Mouse (Mus musculus) granulocyte monocyte progenitor cell, adult 5-6 weeks (primary cell): ENCODE results near the gene Cdk2ap2. TPM values are rescaled to one million over a fixed set of nuclear protein-coding genes. Genes with fewer than 3 reads are reported as not detected.
"Not testable (repeated sequence)": the region's sequence is repeated elsewhere in the genome, so short reads cannot be mapped to it uniquely, and the experiment has no call there.

ENCODE experiments used
- ATAC-seq: replicated peaks from 2 replicates; pipeline ENCODE4 v1.8.0; 2016; ENCODE audit warnings: mild to moderate bottlenecking, moderate TSS enrichment, inconsistent platforms; ENCODE audit not compliant: poor library complexity, severe bottlenecking
- total RNA-seq, 2 experiments: library from RNA; stranded (forward) in 1 of 2; stranded (reverse) in 1 of 2; fragments of 200-712, 200-1000 nt in 1 of 2; fragments of >200 nt in 1 of 2; fragmentation: Nextera tagmentation in 1 of 2; gene quantifications; 2 replicates each; pipeline ENCODE4 v1.2.3; 2014 to 2017

Gene Cdk2ap2
- total RNA-seq, 2 experiments from 2014 or later = 36.5 to 119 TPM

DNA sequence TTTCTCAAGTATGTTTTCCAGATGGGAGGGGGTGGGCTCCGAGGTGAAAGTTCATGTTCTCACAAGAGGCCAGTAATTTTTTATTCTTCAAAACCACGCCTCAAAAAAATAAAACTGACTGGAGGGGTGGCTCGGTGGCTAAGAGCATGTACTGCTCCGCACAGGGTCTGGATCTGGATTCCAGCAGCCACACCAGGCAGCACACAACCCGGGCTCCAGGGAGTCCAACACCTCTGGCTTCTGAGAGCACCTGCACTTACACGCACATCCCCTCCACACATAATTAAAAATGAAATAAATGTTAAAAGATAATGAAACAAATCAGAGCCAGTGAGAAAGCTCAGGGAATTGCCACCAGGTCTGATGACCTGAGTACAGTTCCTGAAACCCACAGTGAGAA is 30.7 kb upstream of the Cdk2ap2 start:
- ATAC-seq = no peak

DNA sequence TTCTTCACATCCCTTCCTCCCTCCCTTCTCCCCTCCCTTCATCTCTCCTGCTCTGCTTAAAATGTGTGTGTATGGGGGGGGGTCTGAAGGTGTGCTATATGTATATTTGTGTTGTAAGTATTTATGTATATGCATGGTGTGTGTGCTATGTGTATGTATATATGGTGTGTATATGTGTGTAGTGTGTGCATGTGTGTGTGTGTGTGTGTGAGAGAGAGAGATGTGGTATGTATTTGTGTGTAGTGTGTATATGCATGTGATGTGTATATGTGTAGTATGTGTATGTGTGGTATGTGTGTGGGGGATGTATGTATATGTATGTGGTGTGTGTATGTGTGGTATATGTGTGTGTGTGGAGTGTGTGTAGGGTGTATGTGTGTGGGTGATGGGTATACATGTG is 30.1 kb upstream of the Cdk2ap2 start:
- no peak for ATAC-seq

DNA sequence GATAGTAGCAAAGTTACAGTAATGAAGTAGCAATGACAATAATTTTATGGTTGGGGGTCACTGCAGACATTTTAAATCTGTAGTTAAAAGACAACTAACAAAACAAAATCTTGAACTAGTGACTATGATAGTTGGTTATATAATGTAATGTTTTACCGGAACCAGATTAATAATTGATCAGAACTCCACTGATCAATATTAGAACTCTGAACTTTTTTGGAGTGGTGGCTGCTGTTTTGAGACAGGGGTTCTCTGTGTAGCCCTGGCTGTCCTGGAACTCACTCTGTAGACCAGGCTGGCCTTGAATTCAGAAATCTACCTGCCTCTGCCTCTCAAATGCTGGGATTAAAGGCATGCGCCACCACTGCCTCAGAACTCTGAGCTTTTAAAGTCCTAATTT is 28.7 kb upstream of the Cdk2ap2 start:
- ATAC-seq = not testable (repeated sequence)

DNA sequence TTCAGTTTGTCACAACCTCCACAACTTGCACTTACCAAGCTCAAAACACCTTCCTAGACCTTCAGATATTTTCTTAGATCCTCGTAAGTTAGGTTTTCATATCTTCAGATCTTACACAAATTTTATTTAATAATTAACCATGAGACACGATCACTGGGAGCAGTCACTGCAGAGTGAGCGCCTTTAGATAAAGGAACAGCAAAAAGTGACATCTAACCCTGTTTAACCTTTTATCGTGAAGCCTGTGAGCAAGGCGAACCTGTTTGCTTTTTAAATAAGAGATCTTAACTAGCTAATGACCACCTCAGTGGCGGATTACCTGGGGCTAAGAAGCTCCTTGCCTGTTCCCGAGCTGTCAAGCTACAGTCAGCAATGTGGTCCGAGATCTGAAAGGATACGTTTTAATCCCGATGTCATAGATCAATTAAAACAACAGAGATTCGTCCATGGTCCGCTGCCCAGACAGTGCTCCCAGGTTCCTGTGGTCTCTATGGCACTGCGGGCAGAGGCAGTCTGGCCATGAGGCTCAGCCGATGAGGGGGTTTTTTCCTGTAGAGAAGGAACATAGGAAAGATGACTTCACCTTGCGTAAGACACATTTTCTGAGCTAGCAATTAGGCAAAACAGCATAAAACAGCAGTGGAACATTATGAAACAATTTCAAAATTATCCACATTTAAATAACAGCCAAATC is 28.1 kb upstream of the Cdk2ap2 start:
- peak; percentile 55 for ATAC-seq

DNA sequence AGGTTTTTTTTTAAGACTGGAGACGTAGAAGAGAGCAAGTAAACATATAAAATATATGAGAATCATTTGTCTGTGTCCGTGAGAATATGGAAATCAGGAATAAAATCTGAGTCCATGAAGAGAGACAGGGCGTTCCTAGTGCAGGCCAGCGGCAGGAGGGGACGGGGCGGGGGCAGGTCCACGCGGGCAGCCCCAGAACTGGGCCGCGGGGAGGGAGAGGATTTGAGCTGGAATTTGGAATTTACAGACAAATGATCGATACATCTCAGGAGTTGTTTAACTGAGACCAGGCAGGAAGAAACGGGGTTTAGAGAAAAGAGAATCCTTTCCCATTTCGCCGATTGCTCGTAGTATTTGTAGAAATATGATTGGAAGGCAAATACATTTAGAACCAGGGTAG is 26.7 kb upstream of the Cdk2ap2 start:
- ATAC-seq = no peak

DNA sequence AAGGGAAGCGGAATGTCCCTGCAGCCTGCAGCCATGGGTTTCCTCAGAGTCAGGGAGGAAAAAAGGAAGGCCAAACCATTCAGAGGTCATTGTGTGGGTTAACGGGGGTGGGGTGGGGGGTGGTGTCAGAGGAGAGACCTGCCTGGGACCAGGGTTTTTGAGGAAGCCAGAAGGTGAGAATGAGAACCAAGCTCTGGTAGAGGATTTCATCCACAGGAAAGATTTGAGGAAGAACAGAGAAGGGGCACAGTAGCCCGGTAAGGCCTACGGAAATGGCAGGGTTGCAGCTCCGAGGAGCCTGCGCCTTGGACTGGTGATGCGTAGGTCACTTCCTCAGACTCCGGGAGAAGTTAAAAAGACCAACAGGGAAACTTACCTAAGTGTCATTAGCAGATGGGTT is 26.2 kb upstream of the Cdk2ap2 start:
- ATAC-seq = peak; percentile 86

DNA sequence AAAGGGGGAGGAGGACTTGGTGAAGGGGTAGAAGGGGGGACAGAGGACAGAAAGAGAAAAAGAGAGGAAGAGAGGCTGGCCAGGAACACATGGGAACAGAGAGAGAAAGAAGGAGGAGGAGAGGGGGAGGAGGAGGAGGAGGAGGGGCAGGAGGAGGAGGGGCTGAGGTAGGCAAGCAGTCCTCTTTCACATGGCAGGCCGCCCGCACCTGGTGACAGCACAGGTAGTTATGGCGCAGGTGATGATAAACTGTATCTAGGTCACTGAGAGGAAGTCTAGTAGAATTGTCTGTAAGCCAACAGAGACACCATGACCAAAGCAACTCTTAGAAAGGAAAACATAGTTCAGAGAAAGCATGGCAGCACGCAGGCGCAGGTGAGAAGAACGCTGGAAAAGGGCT is 25.6 kb upstream of the Cdk2ap2 start:
- ATAC-seq = no peak

DNA sequence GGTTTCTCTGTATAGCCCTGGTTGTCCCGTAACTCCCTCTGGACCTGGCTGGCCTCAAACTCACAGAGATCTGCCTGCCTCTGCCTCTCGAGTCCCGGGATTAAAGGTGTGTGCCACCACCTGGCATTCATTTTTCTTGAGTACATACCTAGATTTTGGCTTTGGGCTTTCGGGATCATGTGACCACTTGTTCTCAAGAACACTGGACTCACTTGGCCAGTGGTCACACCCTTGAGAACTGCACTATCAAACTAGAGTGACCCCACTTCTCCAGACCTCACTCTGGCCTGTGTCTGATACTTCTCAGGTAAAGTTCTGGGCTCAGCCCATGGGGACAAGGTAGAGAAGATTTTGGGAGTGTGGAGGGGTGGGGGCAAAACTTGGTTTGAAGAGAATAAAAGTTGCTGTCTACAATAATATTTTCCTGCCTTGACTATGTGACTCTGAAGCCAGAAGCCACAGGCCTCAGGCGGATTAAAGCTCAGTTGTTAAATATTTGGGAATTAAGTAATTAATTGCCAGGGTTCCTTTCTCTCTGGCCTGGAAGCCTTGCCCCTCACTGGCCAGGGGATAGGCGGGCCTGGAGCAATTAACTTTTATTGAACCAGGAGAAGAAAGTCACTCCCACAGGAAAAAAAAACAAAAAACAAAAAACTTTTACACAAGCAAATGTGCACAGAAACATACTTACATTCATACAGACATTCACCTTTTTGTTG is 24.1 kb upstream of the Cdk2ap2 start:
- ATAC-seq = no peak

DNA sequence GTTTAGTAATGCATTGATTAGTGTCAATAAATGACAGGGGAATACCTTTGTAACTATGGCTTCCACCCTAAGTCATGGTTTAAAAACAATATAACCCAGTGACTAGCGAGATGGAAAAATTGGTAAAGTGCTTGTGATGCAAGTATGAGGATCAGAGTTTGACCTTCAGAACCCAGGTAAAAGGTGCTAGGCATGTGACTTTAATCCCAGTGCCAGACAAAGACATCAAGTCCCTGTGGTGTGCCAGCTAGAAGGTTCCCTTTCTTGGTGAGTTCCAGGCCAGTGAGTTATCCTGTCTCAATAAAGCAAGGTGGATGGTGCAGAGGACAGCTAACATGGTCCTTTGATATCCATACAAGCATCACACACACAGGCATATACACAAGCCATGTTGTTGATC is 21.5 kb upstream of the Cdk2ap2 start:
- no peak for ATAC-seq

DNA sequence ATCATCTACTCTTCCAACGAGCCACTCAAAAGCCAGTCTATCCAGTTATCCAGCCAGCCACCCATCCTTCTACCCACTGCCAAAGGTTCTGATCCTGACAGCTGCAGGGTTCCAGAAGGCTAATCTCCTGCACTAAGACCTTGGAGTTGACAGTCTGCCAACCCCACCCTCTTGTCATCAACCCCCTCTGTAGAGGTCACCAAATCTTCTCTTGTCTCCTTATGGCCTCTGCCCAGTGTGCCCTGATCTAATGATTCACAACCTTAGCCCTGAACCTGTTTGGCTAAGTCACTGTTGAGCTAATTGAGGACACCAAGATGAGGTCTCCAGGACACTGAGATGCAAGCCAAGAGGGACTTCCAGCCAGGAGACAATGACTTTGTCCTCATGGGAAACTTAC is 17.4 kb upstream of the Cdk2ap2 start:
- no peak for ATAC-seq

DNA sequence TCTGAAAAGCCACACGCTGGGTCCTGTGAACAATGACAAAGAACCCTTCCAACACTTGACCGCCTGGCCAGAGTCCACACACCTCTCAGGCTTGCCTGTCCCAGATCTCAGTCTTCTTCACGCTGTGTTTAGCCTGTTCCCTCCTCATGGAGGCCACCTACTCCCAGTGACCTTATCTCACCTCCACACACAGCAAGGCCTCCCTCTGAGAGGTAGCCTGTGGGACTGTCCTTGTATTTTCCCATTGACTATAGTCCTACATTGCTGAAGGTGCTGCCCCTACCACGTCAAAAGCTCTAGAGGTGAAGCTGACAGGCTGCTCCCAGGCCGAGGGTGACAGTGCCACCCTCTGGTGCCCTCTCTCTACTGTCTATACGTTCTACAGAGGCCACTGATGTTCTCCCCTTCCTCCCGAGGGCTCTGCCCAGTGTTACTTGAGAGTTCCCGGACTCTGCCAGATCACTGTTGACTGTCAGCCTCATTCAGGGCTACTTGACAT is 16.4 kb upstream of the Cdk2ap2 start:
- 0 out of 2 replicates have a peak, but pooled peaks have one; percentile 33 for ATAC-seq

DNA sequence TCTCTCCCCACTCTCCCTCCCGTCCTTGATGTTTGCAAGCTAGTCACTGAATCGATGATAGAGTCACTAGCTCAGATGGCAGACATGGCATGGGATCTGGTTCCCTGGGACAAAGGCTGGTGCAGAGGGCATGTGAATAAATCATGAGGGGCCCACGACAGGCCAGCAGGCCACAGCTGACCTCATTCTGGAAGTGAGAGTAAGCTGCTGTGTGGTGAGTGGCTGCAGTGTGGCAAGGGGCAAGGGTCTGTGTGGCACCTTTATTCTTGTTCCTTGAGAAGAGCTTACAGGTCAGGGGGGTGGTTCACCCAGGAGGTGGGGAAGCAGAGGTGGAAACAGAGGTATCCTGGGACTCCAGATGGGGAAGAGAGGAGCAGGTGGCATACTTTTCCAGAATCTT is 15.6 kb upstream of the Cdk2ap2 start, which contains the start of gene Cabp2:
Gene Cabp2, plus strand, starts transcription at position 185 of the 400 bp plus-strand sequence.
- ATAC-seq = no peak

DNA sequence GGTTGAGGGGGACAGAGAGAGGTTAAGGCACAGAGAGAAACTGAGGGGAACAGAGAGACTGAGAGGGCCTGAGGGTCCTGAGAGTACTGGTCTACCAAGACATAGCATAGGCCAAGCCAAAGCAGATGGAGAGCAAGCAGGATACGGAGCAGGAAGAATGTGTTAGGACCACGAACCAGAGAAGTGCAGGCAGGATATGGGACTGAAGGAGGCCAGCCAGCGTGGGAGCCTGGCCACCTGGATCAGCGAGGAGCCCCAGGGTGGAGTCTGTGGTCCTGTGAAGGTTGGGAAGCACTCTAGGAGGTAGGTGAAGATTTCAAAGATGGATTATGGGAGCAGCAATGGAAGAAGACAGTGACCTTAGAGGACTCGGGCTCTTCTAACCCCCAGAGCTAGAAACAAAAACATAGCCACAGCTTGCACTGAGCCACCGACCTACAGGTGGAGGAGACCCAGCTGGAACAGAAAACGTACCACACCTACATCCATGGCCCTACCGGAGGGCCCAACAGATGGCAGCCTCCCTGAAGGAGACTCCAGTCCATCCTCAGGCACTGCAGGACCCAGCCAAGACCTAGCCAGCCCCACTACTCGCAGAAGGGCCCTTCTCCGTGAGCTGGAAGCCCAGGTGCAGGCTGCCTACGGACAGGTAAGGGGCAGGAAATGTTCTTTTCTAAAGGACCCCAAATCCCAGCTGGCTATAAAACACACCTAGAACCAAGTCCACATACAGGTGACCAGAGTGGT is 14.6 kb upstream of the Cdk2ap2 start:
- ATAC-seq = no peak

DNA sequence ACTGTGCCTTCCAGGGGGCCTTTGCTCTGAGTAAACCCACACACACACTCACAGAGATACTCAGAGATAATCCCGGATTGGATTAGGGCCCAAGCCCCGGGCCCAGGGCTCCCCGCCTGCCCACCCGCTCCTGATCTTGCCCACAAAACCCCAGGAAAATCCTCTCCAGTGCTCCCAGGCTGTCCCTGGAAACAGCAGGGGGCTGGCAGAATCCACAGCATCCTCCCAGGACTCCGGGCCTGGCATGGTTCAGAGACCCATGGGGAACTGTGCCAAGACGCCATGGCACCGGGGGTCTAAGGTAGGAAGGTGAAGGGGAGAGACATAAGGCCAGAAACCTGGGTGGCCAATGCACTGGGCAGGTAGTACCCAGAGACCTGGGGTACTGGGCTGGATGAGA is 13.7 kb upstream of the Cdk2ap2 start:
- ATAC-seq = no peak

DNA sequence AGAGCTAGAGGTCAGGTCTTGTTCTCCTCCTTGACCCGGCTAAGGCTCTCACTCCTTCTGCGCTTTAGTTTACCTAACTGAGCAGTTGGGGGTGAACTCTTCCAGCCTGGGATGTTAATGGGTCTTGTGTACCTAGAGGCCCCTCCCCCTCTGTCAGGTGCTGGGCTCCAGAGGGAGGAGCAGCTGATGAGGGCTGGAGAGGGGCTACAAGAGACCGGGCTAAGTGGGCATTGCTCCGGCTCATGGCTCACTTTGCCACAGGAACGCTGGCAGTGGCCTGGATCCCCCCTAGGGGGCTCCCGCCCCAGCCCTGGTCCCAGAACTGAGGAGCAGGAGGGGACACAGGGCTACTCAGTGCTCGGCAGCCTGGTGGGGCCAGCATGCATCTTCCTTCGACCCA is 13.2 kb upstream of the Cdk2ap2 start:
- no peak for ATAC-seq

DNA sequence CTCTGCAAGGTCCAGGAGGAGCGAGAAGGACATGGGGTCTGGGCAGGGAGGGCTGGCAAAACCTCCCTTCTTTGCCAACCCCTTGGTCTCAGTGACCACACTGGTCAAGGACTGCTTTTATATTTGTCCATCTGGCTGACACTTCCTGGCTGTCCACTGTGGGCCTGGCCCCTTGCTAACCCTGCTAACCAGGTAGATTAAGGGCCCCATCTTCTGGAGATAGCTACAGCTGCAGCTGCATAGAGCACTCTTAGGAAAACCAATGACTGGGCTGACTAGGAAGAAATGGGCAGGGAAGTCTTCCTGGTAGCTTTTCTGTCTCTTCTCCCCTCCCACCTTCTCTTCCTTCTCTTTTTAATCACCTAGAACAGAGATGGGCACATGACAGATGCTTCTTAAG is 12.0 kb upstream of the Cdk2ap2 start:
- no peak for ATAC-seq

DNA sequence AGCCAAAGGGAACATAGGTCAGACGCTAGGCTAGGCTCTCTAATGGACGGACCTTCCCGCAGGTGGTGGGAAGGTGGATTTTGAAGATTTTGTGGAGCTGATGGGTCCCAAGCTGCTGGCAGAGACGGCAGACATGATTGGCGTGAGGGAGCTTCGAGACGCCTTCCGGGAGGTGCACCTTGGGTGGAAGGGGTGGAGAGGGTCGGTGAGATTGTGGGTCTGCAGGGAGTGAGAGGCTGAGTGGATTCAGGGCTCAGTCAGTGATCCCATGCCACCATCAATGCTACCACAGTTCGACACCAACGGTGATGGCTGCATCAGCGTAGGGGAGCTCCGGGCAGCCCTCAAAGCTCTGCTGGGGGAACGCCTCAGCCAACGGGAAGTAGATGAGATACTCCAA is 10.8 kb upstream of the Cdk2ap2 start:
- ATAC-seq = no peak

DNA sequence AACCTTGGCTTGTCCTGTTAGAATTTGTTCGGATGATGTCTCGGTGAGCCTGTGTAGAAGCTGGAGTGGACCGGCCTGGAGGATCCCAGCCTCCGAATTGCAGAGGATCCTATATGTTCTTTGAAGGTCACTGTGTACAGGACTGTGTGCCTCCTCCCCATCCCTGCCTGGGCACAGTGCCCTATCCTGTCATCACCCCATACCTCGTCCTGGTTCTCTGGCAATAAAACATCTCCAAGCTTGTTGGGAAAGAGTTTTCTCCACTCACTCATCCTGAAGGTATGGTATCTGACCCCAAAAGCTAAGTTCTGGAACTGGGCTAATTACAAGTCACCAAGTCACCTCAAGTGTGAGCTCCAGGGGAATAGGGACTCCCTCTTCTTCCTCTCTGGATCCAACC is 9.9 kb upstream of the Cdk2ap2 start:
- no peak for ATAC-seq

DNA sequence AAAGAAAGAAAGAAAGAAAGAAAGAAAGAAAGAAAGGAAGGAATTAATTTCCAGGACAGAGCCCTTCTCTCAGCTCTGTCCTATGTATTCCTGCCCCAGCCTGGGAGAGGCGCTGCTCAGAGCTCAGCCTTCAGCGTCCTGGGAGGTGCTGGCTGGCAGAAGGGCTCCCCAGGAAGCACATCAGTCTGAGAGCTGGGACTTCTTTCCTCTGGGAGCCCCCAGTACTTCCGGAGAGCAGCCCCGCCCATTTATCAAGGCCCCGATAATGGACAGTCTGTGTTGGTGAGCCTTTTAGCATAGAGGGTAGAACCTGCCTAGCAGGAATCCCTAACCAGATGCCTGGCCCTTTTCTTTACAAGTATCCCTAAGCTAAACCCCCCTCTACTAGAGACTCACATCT is 8.8 kb upstream of the Cdk2ap2 start:
- no peak for ATAC-seq

DNA sequence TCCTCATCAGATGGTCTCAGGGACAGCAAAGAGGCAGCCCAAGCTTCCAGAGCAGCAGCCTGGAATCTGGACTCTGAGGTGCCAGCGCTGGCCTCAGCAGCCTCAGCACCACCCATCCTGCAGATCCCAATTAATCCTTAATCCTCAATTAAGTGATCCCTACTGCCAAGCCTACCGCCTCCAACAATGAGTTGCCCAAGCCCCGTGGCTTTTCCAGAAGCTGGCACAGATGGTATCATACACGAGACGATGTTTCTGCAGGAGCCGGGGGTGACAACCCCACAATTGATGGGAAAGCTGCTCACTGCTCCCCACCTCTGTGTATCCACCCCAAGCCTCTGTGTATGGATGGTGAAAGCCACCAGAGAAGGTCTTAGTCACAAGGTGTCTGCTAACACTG is 7.9 kb upstream of the Cdk2ap2 start:
- no peak for ATAC-seq

DNA sequence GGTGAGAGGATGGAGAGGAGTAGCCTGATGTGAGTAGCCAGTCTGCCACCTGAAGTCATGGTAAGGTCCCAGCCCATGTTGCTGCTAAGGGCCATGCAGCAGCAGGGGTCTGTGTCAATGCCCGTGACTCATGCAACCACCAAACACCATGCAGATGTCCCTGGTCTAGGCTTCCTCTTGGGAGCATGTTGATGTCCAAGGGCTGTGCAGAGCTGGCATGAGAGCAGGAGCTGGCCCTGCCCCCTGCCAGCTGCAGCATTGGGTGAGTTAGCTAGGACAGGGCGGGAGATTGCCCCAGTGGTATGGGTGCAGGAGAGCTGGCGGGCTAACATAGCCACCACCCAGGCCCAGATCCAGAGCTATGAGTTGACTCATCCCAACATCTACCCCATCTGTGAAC is 6.5 kb upstream of the Cdk2ap2 start:
- peak; percentile 38; the same call in 1 of the 2 replicates for ATAC-seq
